Mouse (Mus musculus) kidney, adult 9 months (tissue): ENCODE measurements around the gene Hist2h3c2.
"Not testable (repeated sequence)": the region's sequence is repeated elsewhere in the genome, so short reads cannot be mapped to it uniquely, and the experiment has no call there.

Experiments used
- DNase-seq: peaks from one replicate; pipeline ENCODE4 v3.0.0; 2022

Gene Hist2h3c2

GRCm38 (mm10) chr3:96257190-96257589 lies 18.3 kb upstream of the Hist2h3c2 start:
- no peak for DNase-seq

- DNase-seq, result no peak
These were observed 17.1 kb upstream of the Hist2h3c2 start for GRCm38 (mm10) chr3:96255926-96256593.

DNA sequence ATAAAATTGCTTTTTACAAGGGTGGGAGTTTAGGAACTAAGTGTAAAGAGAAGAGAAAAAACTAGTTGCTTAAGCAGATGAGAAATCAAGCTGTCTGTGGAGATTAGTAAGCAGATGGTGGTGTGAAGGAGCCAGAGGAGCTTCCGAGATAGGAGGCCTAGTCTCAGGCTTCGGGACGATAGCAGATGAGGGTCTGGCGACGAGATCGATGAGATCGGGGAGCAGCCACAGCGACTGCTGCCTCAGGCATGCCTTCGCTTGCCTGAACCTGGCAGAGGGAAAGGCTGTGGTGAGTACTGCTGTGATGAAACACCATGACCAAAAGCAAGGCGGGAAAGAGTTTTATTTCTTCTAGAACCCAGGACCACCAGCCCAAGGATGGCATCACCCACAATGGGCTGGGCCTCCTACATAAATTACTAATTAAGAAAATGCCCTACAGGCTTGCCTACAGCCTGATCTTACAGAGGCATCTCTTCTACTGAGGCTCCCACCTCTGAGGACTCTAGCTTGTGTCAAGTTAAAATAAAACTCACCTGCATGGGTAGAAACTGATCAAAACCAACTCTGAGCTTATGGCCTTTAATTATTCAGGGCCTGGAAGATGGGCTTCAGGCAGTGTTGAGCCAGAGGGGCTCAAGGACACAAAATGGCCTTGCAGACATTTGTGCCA lies 15.9 kb upstream of the Hist2h3c2 start:
- DNase-seq, result no peak

DNA sequence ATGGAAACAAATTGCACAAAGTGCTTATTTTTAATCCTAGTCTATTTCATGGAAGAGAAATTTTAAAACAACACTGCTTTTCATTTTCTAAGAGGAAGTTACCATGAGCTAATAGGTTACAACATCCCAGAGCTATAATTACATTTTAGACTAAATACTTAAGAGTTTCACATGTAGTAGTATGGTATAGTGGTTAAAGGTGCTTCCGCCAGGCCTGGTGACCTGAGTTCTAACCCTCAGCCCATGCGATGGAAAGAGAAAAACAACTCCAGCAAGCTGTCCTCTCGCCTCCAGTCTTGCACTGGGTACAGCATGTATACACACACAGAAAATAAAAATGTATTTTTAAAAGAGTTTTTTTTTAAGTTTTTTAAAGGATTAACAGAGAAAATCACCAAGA lies 12.9 kb upstream of the Hist2h3c2 start:
- no peak for DNase-seq

- no peak for DNase-seq
These were observed 12.0 kb upstream of the Hist2h3c2 start for GRCm38 (mm10) chr3:96250890-96251289.

- DNase-seq, result no peak
These were observed 10.1 kb upstream of the Hist2h3c2 start for GRCm38 (mm10) chr3:96249034-96249345.

- DNase-seq, result no peak
These were observed 9.5 kb upstream of the Hist2h3c2 start for GRCm38 (mm10) chr3:96248141-96249033.

GRCm38 (mm10) chr3:96247356-96248140 lies 8.6 kb upstream of the Hist2h3c2 start:
- no peak for DNase-seq

DNA sequence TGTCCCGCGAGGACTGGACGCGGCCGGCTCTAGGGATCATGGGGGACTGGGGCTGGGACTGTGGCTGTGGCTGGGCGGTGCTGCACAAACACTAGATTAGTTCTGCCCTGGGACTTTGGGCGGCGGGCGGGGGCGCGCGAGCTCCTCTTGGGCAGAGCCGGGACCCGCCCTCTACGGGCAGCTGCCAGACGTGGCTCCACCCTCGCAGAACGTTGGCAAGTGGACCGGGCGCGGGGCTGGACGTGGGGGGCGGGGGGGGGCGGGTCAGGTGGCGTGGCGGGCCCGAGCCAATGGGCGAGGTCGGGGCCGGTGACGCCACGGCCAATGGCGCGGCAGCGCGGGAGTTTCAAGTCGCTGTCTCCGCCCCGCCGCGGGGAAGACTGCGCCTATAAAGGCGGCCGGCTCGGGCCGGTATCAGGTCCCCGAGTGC lies 7.5 kb upstream of the Hist2h3c2 start, which contains the start of gene Hist2h3c1:
Gene Hist2h3c1 (plus strand): TSS at position 259 of the 430 bp plus-strand sequence.
- DNase-seq, result not testable (repeated sequence)

- DNase-seq, result not testable (repeated sequence)
These were observed 7.1 kb upstream of the Hist2h3c2 start for GRCm38 (mm10) chr3:96246018-96246417.

- peak; percentile 89 for DNase-seq
These were observed 6.3 kb upstream of the Hist2h3c2 start, which contains the start of gene Hist2h2aa1 for GRCm38 (mm10) chr3:96245003-96245886. TSS of gene Hist2h2aa1 (plus strand) at chr3:96245497.

- DNase-seq, result peak; percentile 70
These were observed 5.1 kb upstream of the Hist2h3c2 start for GRCm38 (mm10) chr3:96243921-96244572.

DNA sequence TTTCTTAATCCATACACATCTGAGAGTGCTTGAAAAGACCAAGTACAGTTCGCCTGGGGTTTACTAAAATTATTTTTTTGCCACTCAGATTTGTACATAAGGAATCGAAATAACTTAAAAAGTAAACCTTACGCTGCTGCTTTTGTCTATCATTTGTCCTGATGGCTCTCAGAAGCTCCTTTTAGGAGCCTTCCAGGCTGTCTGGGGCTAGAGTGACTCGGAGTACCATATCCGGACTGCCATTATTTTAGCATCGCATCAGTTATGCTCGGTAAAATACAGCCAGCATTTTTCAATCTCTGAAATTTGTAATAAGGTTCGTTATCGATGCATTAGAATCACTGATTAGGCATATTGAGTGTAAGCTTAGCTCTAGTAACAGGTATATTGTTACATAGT lies 1.9 kb upstream of the Hist2h3c2 start:
- peak; percentile 32 for DNase-seq

DNA sequence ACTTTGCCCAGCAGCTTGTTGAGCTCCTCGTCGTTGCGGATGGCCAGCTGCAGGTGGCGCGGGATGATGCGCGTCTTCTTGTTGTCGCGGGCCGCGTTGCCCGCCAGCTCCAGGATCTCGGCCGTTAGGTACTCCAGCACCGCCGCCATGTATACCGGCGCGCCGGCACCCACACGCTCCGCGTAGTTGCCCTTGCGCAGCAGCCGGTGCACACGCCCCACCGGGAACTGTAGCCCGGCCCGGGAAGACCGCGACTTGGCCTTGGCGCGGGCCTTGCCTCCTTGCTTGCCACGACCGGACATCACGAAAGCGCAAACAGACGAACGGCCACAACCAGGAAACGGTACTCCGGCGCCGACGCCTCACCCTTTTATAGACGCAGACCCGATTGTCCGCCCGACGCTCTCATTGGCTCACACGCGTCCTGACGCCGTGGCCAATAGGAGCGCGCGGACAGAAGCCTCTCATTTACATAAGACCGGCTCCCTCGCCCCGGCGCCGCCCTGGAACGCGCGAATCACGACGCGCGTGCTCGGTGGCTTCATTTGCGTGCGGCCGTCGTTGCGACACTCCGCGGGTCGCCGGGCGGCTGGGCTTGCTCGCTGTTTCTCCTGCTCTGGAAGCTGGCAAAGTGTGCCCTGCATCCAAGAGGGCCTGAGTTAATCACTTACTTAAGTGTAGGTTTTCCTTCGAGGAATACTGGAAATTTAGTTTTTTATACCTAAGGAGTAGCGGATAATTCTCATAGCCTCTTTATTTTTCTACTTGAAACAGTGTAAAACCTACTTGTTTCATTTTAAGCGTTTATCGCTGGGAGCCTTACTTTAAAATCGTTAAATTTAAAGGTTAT lies 1.2 kb upstream of the Hist2h3c2 start, which contains the start of gene Hist2h2aa2:
Gene Hist2h2aa2 (minus strand): TSS at position 328 of the 850 bp plus-strand sequence.
- peak; percentile 98 for DNase-seq

- DNase-seq, result no peak
These were observed 919 bp downstream of the Hist2h3c2 start for GRCm38 (mm10) chr3:96237904-96238511.

DNA sequence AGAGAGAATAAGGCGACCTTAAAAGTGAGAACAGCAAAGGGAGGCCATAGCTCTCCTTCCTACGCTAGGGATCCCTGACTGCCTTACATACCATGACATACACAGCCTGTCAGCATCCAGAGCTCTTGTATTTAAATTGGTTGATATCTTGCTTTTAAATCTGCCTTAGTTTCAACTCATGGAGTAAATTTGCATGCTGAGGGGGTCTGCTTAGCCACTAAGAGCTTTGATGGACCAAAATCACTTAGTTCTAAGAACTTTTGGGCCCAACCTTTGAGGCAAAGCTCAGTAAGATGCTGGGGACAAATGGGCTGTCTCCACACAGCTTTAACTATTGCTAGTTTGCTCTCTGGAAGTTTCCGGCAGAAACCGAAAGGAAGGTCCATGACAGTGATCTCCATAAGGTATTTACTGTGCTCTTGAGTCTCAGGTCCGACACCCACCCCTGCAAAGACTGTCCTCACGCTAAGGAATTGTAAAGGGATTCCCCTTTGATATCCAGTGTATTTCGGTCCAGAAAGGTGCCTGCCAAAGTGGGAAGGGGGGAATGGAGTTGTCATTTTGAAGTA lies 1.5 kb downstream of the Hist2h3c2 start:
- DNase-seq, result no peak

GRCm38 (mm10) chr3:96236834-96237334 lies 2.0 kb downstream of the Hist2h3c2 start:
- no peak for DNase-seq

DNA sequence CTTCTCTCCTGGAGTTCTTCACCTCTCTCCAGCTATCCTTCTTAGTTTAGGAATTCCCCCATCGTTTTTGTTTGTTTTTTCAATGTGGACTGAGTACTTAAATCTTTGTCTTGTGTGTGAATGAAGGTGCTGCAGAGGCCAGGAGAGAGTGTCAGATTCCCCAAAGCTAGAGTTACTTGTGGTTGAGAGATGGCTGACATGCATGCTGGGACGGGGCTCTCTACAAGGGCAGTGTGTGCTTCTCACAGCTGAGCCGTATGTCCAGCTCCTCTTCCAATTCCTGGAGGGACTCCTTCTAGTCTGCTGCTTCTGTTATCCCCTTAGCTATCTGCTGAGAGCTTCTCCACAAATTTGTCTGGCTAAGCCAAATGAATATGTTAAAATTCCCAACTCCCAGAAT lies 3.1 kb downstream of the Hist2h3c2 start:
- DNase-seq, result no peak

GRCm38 (mm10) chr3:96234914-96235313 lies 4.0 kb downstream of the Hist2h3c2 start:
- DNase-seq, result no peak
